Mouse (Mus musculus) MEL (cell line): ENCODE data around the gene Hspa1a. TPM values are rescaled to one million over a fixed set of nuclear protein-coding genes. Genes with fewer than 3 reads are reported as not detected.
A peak's percentile ranks its signal among the peaks of the same experiment; 100 is the strongest.

Source experiments
- DNase-seq: peaks from one replicate; pipeline ENCODE4 v3.0.0; 2011; ENCODE audit warnings: low read depth, low spot score
- H3K27ac ChIP-seq: 2 replicates; pipeline ENCODE4 v1.5.1; 2012; ENCODE audit warnings: low read depth, mild to moderate bottlenecking, control low read depth, low read length, moderate library complexity; ENCODE audit not compliant: control insufficient read depth
- H3K27me3 ChIP-seq, 2 experiments: fragments of 150-350 bp in 1 of 2; sonication (generic) in 1 of 2; 2 replicates each; pipeline ENCODE4 v1.6.1; 2012; ENCODE audit warnings: low read length in 2 of 2, mild to moderate bottlenecking in 2 of 2, improper control_type of control experiment in 1 of 2, moderate library complexity in 1 of 2; ENCODE audit not compliant: insufficient read depth in 2 of 2, control insufficient read depth in 1 of 2
- H3K36me3 ChIP-seq, 2 experiments: 2 replicates each; pipeline ENCODE4 v1.6.1; 2012 to 2014; ENCODE audit warnings: low read length in 2 of 2, improper control_type of control experiment in 1 of 2, inconsistent platforms in 1 of 2, mild to moderate bottlenecking in 1 of 2; ENCODE audit not compliant: insufficient read depth in 2 of 2, control insufficient read depth in 1 of 2
- H3K4me1 ChIP-seq, 2 experiments: fragments of 150-350 bp in 1 of 2; sonication (generic) in 1 of 2; 2 replicates each; pipeline ENCODE4 v1.6.1; 2012; ENCODE audit warnings: low read length in 2 of 2, improper control_type of control experiment in 1 of 2, mild to moderate bottlenecking in 1 of 2; ENCODE audit not compliant: insufficient read depth in 2 of 2, control insufficient read depth in 1 of 2
- H3K4me3 ChIP-seq, 2 experiments: fragments of 150-350 bp in 1 of 2; sonication (generic) in 1 of 2; 2 replicates each; pipeline ENCODE4 v1.5.1; 2012; ENCODE audit warnings: low read depth in 2 of 2, low read length in 2 of 2, mild to moderate bottlenecking in 2 of 2, moderate library complexity in 2 of 2, control low read depth in 1 of 2, improper control_type of control experiment in 1 of 2; ENCODE audit not compliant: control insufficient read depth in 1 of 2, insufficient read depth in 1 of 2
- H3K79me2 ChIP-seq: 2 replicates; pipeline ENCODE4 v1.6.1; 2012; ENCODE audit warnings: mild to moderate bottlenecking, low read length, moderate library complexity; ENCODE audit not compliant: control insufficient read depth, poor library complexity, insufficient read depth
- H3K9ac ChIP-seq: 2 replicates; pipeline ENCODE4 v1.6.1; 2012; ENCODE audit warnings: low read depth, mild to moderate bottlenecking, control low read depth, low read length, moderate library complexity; ENCODE audit not compliant: control insufficient read depth, poor library complexity, severe bottlenecking
- H3K9me3 ChIP-seq: fragments of 150-350 bp; sonication (generic); replicated peaks from 2 replicates; pipeline ENCODE4 v1.6.1; 2012; ENCODE audit warnings: mild to moderate bottlenecking, low read length, improper control_type of control experiment, moderate library complexity; ENCODE audit not compliant: insufficient read depth
- CTCF ChIP-seq, 3 experiments: IDR thresholded peaks in 2 of 3; conservative IDR thresholded peaks in 1 of 3; 2 replicates each; pipeline ENCODE4 v1.5.1; 2011 to 2012; ENCODE audit warnings: low read length in 3 of 3, low read depth in 2 of 3, mild to moderate bottlenecking in 2 of 3, improper control_type of control experiment in 1 of 3, inconsistent platforms in 1 of 3, mixed read lengths in 1 of 3, moderate library complexity in 1 of 3; ENCODE audit not compliant: control insufficient read depth in 1 of 3, insufficient read depth in 1 of 3, poor library complexity in 1 of 3, severe bottlenecking in 1 of 3
- ELF1 ChIP-seq: IDR thresholded peaks from 2 replicates; pipeline ENCODE4 v1.6.1; 2014; ENCODE audit warnings: low read depth, mild to moderate bottlenecking, inconsistent platforms, low read length, improper control_type of control experiment, moderate library complexity
- ETS1 ChIP-seq: IDR thresholded peaks from 2 replicates; pipeline ENCODE4 v1.6.1; 2012; ENCODE audit warnings: low read depth, mild to moderate bottlenecking, inconsistent platforms, low read length, improper control_type of control experiment, moderate library complexity
- GABPA ChIP-seq: IDR thresholded peaks from 2 replicates; pipeline ENCODE4 v1.6.1; 2012; ENCODE audit warnings: low read depth, mild to moderate bottlenecking, inconsistent platforms, low read length, improper control_type of control experiment, moderate library complexity
- HCFC1 ChIP-seq: IDR thresholded peaks from 2 replicates; pipeline ENCODE4 v1.6.1; 2012; ENCODE audit warnings: low read depth, mild to moderate bottlenecking, inconsistent platforms, low read length, improper control_type of control experiment, moderate library complexity
- KAT2A ChIP-seq: conservative IDR thresholded peaks from 2 replicates; pipeline ENCODE4 v1.6.1; 2012; ENCODE audit warnings: low read depth, low read length, improper control_type of control experiment, inconsistent platforms
- MAFK ChIP-seq: IDR thresholded peaks from 2 replicates; pipeline ENCODE4 v1.6.1; 2011; ENCODE audit warnings: low read depth, mild to moderate bottlenecking, low read length, improper control_type of control experiment, borderline replicate concordance
- MAZ ChIP-seq: IDR thresholded peaks from 2 replicates; pipeline ENCODE4 v1.6.1; 2012; ENCODE audit warnings: low read depth, mild to moderate bottlenecking, inconsistent platforms, low read length, improper control_type of control experiment
- MYB ChIP-seq: IDR thresholded peaks from 2 replicates; pipeline ENCODE4 v1.6.1; 2011; ENCODE audit warnings: mild to moderate bottlenecking, low read depth, low read length, improper control_type of control experiment
- MYC ChIP-seq: IDR thresholded peaks from 2 replicates; pipeline ENCODE4 v1.6.1; 2011; ENCODE audit warnings: low read depth, mild to moderate bottlenecking, low read length, improper control_type of control experiment, moderate library complexity
- NELFE ChIP-seq: IDR thresholded peaks from 2 replicates; pipeline ENCODE4 v1.6.1; 2011; ENCODE audit warnings: low read depth, low read length, improper control_type of control experiment
- POLR2A ChIP-seq, 2 experiments: IDR thresholded peaks; 2 replicates each; pipeline ENCODE4 v1.6.1; 2011 to 2012; ENCODE audit warnings: low read length in 2 of 2, mild to moderate bottlenecking in 2 of 2, control low read depth in 1 of 2, improper control_type of control experiment in 1 of 2, low read depth in 1 of 2, moderate library complexity in 1 of 2; ENCODE audit not compliant: control insufficient read depth in 1 of 2, insufficient read depth in 1 of 2, poor library complexity in 1 of 2
- POLR2AphosphoS2 ChIP-seq: IDR thresholded peaks from 2 replicates; pipeline ENCODE4 v1.6.1; 2011; ENCODE audit warnings: low read length, improper control_type of control experiment
- POLR2AphosphoS5 ChIP-seq: IDR thresholded peaks from 2 replicates; pipeline ENCODE4 v1.6.1; 2012; ENCODE audit warnings: low read depth, borderline replicate concordance, mild to moderate bottlenecking, inconsistent platforms, low read length, moderate library complexity, mixed read lengths
- RAD21 ChIP-seq: IDR thresholded peaks from 2 replicates; pipeline ENCODE4 v1.6.1; 2011; ENCODE audit warnings: mild to moderate bottlenecking, low read depth, low read length, improper control_type of control experiment
- SIN3A ChIP-seq: IDR thresholded peaks from 2 replicates; pipeline ENCODE4 v1.6.1; 2012; ENCODE audit warnings: low read length, improper control_type of control experiment, inconsistent platforms
- SMC3 ChIP-seq: IDR thresholded peaks from 2 replicates; pipeline ENCODE4 v1.6.1; 2011; ENCODE audit warnings: low read depth, low read length, improper control_type of control experiment
- TAL1 ChIP-seq: IDR thresholded peaks from 2 replicates; pipeline ENCODE4 v1.6.1; 2012; ENCODE audit warnings: mild to moderate bottlenecking, inconsistent platforms, low read length, moderate library complexity, mixed read lengths
- ZC3H11A ChIP-seq: IDR thresholded peaks from 2 replicates; pipeline ENCODE4 v1.6.1; 2012; ENCODE audit warnings: low read depth, mild to moderate bottlenecking, inconsistent platforms, low read length, improper control_type of control experiment
- polyA plus RNA-seq, 2 experiments: library from polyadenylated mRNA; stranded (reverse) in 1 of 2; unstranded in 1 of 2; fragments of >175 nt in 1 of 2; fragments of >200 nt in 1 of 2; gene quantifications; 2 replicates each; pipeline versions ENCODE4 v1.2.1 to v1.2.4; 2012; ENCODE audit warnings: low replicate concordance in 2 of 2, low read depth in 1 of 2; ENCODE audit not compliant: insufficient read length in 2 of 2, insufficient read depth in 1 of 2, missing spikeins in 1 of 2
- total RNA-seq: library from RNA; depleted of rRNA; stranded (reverse); fragments of 300-350 nt; gene quantifications from 2 replicates; pipeline ENCODE4 v1.2.3, GENCODE M21; 2012

The Hspa1a gene
- total and polyA plus RNA-seq, 3 experiments, result not detected

DNA sequence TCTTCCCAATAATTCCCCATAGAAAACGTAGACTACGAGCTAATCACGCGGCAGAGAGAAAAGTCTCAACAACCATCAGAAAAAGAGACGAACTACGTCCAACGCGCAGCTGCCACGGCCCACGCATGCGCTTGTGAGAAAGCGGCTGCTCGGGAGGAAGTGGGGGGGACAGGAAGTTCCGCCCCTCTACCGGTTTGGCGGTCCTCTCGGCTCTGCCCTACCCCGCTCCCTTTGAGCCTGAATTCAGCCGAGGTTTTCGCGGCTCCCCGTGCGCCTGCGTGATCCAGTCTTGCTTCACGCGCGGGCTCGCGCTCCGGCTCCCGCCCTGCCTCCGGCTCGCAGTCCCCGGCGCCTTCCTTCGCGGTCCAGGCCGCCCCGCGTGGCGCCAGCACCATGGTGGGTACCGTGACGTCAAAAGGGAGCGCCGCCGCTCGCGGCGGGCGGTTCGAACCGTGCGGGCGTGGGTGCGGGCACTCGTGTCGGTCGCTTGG is 9.8 kb upstream of the Hspa1a start, which contains the start of gene Lsm2 (continued):
- TF ChIP-seq ELF1, result peak; percentile 81
- peak; percentile 19; the same call in 1 of the 2 replicates for TF ChIP-seq ETS1
- peak; percentile 80 for TF ChIP-seq HCFC1
- TF ChIP-seq SIN3A, result peak; percentile 82; the same call in 1 of the 2 replicates
- TF ChIP-seq NELFE, result peak; percentile 65
- TF ChIP-seq POLR2A (IDR thresholded peaks at IDR 0.05; ENCODE audit: control insufficient read depth in 1 of 2, insufficient read depth in 1 of 2, low read depth in 1 of 2, low read length in 2 of 2, poor library complexity in 1 of 2), result peak; percentile 60 to 76; a peak in 3 of 4 replicates
- TF ChIP-seq MYC, result peak; percentile 88
- TF ChIP-seq ZC3H11A, result no peak
- TF ChIP-seq POLR2AphosphoS2, result peak; percentile 77; the same call in 1 of the 2 replicates
- no peak for TF ChIP-seq MYB
- TF ChIP-seq, all 39 proteins: peak for 16

DNA sequence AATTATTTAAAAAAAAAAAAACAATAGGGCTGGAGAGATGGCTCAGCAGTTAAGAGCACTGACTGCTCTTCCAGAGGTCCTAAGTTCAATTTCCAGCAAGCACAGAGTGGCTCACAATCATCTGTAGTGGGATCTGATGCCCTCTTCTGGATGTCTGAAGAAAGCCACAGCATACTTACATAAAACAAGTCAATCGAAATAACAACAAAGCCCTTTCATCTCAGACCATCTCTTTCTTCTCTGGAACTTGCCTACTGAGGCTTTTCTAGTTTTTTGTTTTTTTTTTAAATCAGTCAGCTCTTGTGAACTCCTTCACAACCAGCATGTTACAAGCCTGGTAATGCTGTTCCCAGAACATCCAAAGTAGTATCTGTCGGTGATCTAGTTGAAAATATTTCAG is 8.7 kb upstream of the Hspa1a start:
- peaks cover 0 to 6% of the 10 kb centered on the region in 2 experiments; a peak in 2 of 4 replicates for H3K36me3 ChIP-seq
- 0 out of 2 replicates have a peak, but pooled peaks have one; percentile 1 for TF ChIP-seq ZC3H11A
- TF ChIP-seq CTCF (IDR thresholded peaks at IDR 0.05 in 2 of 3, conservative IDR thresholded peaks at IDR 0.05 in 1 of 3; ENCODE audit: control insufficient read depth in 1 of 3, insufficient read depth in 1 of 3, low read depth in 2 of 3, low read length in 3 of 3, poor library complexity in 1 of 3, severe bottlenecking in 1 of 3), result peak; percentile 11 to 44 (median 17); a peak in 4 of 6 replicates
- TF ChIP-seq MYC, result peak; percentile 42; the same call in 1 of the 2 replicates
- peak; percentile 41 for TF ChIP-seq SMC3
- TF ChIP-seq KAT2A, result no peak
- peak; percentile 36 for TF ChIP-seq RAD21
- TF ChIP-seq, all 39 proteins: peak for 5
- Histone ChIP-seq H3K4me1 (no peaks in the 10 kb centered on the region; a peak in 1 of 4 replicates), H3K27ac (peak overlapping the region; percentile 94), H3K9ac (peak overlapping the region; percentile 99), H3K79me2 (peaks cover 30% of the 10 kb centered on the region), H3K9me3 (no peaks in the 10 kb centered on the region), H3K4me3 (peak overlapping the region; percentile 88 to 89), H3K27me3 (no peaks in the 10 kb centered on the region)
- peak; percentile 72 for DNase-seq

DNA sequence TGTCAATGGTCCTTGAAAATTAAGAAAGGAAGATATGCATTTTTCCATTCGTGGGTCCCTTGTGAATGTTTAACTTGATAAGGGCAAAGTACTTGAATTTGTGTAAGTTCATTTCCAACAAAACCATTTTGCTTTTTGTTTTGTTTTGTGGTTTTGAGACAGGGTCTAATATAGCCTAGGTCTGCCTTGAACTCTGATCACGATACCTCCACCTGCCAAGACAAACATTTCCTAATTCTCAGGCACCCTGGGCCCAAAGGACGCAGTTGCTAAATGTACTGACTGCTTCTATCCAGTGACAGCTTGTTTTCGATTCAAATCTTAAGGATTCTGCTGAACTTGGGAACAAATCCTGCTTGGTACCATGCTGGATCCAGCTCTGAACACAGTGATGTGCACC is 7.7 kb upstream of the Hspa1a start:
- no peak overlapping the region for H3K4me3 ChIP-seq
- peaks cover 30% of the 10 kb centered on the region for H3K79me2 ChIP-seq
- H3K4me1 ChIP-seq, result no peaks in the 10 kb centered on the region; a peak in 1 of 4 replicates
- no peaks in the 10 kb centered on the region for H3K9me3 ChIP-seq
- H3K27ac ChIP-seq, result no peak overlapping the region
- no peak for DNase-seq
- TF ChIP-seq SIN3A (no peak), MAZ (no peak), TAL1 (no peak), POLR2AphosphoS5 (no peak), POLR2AphosphoS2 (no peak), GABPA (no peak), MAFK (no peak), CTCF (IDR thresholded peaks at IDR 0.05 in 2 of 3, conservative IDR thresholded peaks at IDR 0.05 in 1 of 3; ENCODE audit: control insufficient read depth in 1 of 3, insufficient read depth in 1 of 3, low read depth in 2 of 3, low read length in 3 of 3, poor library complexity in 1 of 3, severe bottlenecking in 1 of 3) (no peak), SMC3 (no peak)
- TF ChIP-seq, all 39 proteins: peak for 0
- peaks cover 0 to 6% of the 10 kb centered on the region in 2 experiments; a peak in 2 of 4 replicates for H3K36me3 ChIP-seq
- H3K27me3 ChIP-seq, result no peaks in the 10 kb centered on the region
- H3K9ac ChIP-seq, result no peak overlapping the region
